ENCODE assay signal across 8 mouse cellular contexts in the genomic region with DNA sequence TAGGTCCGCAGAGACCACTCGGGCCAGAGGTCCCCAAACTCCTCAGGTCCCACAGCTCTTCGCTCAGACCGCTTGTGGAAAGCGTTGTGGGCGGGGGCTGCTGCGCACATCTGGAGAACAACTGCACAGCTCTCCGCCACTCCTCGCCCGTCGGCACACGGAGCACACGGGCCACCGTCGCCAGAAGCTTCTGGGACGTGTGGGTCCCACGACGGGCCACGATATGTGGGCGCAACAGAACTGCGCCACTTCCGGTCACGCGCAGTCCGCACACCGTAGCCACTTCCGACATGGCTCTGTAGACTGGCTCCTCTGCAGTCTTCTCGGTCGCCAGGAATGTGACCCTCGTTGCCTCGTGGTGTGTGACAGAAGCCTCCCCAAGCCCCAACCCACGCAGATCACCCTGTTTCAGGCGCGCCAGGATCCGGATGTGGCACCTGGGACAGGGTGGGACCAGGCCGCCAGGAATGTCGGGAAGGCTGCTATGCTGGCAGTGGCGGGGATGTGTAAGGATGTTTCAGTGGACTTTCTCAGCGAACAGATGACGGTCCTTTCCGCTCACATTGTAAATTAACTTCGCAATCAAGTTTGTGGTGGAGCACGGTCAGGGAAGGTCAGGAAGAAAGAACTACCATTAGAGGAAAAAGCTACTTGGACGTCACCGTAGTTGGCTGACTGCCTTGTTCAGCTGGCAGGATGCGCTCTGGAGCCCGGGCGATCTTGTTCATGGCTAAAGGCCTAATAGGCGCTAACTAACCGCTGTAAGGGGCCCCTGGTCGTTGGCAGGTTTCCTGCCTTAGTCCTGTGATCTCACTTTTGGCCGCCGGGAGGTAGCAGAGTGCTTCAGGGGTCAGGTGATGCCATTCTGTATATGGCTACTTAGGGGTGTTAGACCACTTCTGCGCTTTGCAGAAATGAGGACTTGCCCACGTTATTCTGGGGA. TPM values are rescaled to one million over a fixed set of nuclear protein-coding genes. Genes with fewer than 3 reads are reported as not detected.
DNase-seq lines count a peak whose midpoint lies in the region; ATAC-seq and TF ChIP-seq lines count a peak whose summit lies in the region.

No protein-coding gene starts in this region.

- peak overlapping the region; percentile 89 for H3K27ac ChIP-seq in forebrain, embryonic 13.5 days
- peak overlapping the region; percentile 96 for H3K27ac ChIP-seq in neural tube, embryonic 15.5 days (replicated peaks)

- intact Hi-C loops in heart, postnatal 10 days (cut with DNase I), result no loop called here

- peak overlapping the region; percentile 64 for H3K4me3 ChIP-seq in forebrain, embryonic 13.5 days
- peak overlapping the region; percentile 84 for H3K4me3 ChIP-seq in lung, adult 2 months (replicated peaks; ENCODE audit: extremely low read depth, low read depth, low read length)
- H3K4me3 ChIP-seq in neural tube, embryonic 15.5 days (replicated peaks), result peak overlapping the region; percentile 60

- peaks cover 24% of the 10 kb centered on the region for H3K36me3 ChIP-seq in forebrain, embryonic 13.5 days (ENCODE audit: poor library complexity, severe bottlenecking)
- H3K36me3 ChIP-seq in neural tube, embryonic 15.5 days, result peaks cover 22% of the 10 kb centered on the region

- H3K4me2 ChIP-seq in forebrain, embryonic 13.5 days, result peak overlapping the region; percentile 82
- H3K4me2 ChIP-seq in neural tube, embryonic 15.5 days, result peak overlapping the region; percentile 94

- TF ChIP-seq CTCF in lung, adult 2 months (IDR thresholded peaks at IDR 0.05; ENCODE audit: insufficient read depth, low read length), result peak; percentile 52

- no peaks in the 10 kb centered on the region for H3K27me3 ChIP-seq in forebrain, embryonic 13.5 days
- no peaks in the 10 kb centered on the region for H3K27me3 ChIP-seq in neural tube, embryonic 15.5 days (replicated peaks)

- TF ChIP-seq POLR2A in lung, adult 2 months (IDR thresholded peaks at IDR 0.05; ENCODE audit: borderline replicate concordance, extremely low read depth, low read depth, low read length), result peak; percentile 93

- peak; percentile 85 for DNase-seq in ES-CJ7 (ENCODE audit: low read depth, low spot score)
- peak; percentile 83 for DNase-seq in cerebellum, adult 11 months
- peak; percentile 90 to 93 for DNase-seq in heart, postnatal 10 days
- peak; percentile 83 to 91 for DNase-seq in layer of hippocampus, adult 18-20 months (ENCODE audit: low spot score in 2 of 2)
- DNase-seq in lung, adult 2 months, result peak; percentile 89
- peak; percentile 85 for DNase-seq in testis, postnatal 10 days (ENCODE audit: low spot score)

- peaks cover 54% of the 10 kb centered on the region for H3K4me1 ChIP-seq in forebrain, embryonic 13.5 days
- peaks cover 2% of the 10 kb centered on the region; the same call in 1 of the 2 replicates for H3K4me1 ChIP-seq in lung, adult 2 months (ENCODE audit: control insufficient read depth, insufficient read depth, low read length)
- peaks cover 49% of the 10 kb centered on the region for H3K4me1 ChIP-seq in neural tube, embryonic 15.5 days

- WGBS in forebrain, embryonic 13.5 days, result 1% methylated on average over 55 of the region's 55 CpGs
- under 1% methylated on average over 55 of the region's 55 CpGs for WGBS in lung, adult 2 months
- WGBS in neural tube, embryonic 15.5 days, result under 1% methylated on average over 55 of the region's 55 CpGs

- ATAC-seq in forebrain, embryonic 13.5 days, result peak; percentile 92
- peak; percentile 90 for ATAC-seq in neural tube, embryonic 15.5 days (ENCODE audit: low FRiP score)

- no peaks in the 10 kb centered on the region for H3K9me3 ChIP-seq in forebrain, embryonic 13.5 days (replicated peaks)
- H3K9me3 ChIP-seq in neural tube, embryonic 15.5 days (replicated peaks), result no peaks in the 10 kb centered on the region

- peak overlapping the region; percentile 76 for H3K9ac ChIP-seq in forebrain, embryonic 13.5 days
- peak overlapping the region; percentile 69 for H3K9ac ChIP-seq in neural tube, embryonic 15.5 days (replicated peaks)

RNA-seq across cellular contexts. Expression of a gene that starts 5.5 kb away (rescaled TPM):
- polyA plus RNA-seq in forebrain, embryonic 13.5 days (2015; fragmentation: Nextera tagmentation; extraction: Ambion mirVana), result 14.8 and 15.5 TPM in 2 replicates
- total RNA-seq in heart, postnatal 10 days (2021), result 10 to 100 TPM; 10.7 to 16.2 TPM
- total RNA-seq in layer of hippocampus, adult 18-20 months (2021), result 10 to 100 TPM; 30.3 to 38.7 TPM
- polyA plus RNA-seq in lung, adult 2 months (2012; rRNA removed), result 17.4 and 18.4 TPM in 2 replicates
- polyA plus RNA-seq in neural tube, embryonic 15.5 days (2015; fragmentation: Nextera tagmentation; extraction: Ambion mirVana), result 22.0 and 23.5 TPM in 2 replicates

RNA-seq across cellular contexts. Expression of a gene that starts 5.6 kb away (rescaled TPM):
- polyA plus RNA-seq in forebrain, embryonic 13.5 days (2015; fragmentation: Nextera tagmentation; extraction: Ambion mirVana), result 111 and 118 TPM in 2 replicates
- 100 to 1,000 TPM in 1 of 2 experiments, 10 to 100 TPM in 1; 94.4 to 121 TPM for total RNA-seq in heart, postnatal 10 days (2021)
- total RNA-seq in layer of hippocampus, adult 18-20 months (2021), result 100 to 1,000 TPM in 1 of 2 experiments, 10 to 100 TPM in 1; 97.3 to 116 TPM
- polyA plus RNA-seq in lung, adult 2 months (2012; rRNA removed), result 190 and 241 TPM in 2 replicates
- 104 and 116 TPM in 2 replicates for polyA plus RNA-seq in neural tube, embryonic 15.5 days (2015; fragmentation: Nextera tagmentation; extraction: Ambion mirVana)

RNA-seq across cellular contexts. Expression of a gene that starts 14.9 kb away (rescaled TPM):
- 15.4 and 18.3 TPM in 2 replicates for polyA plus RNA-seq in forebrain, embryonic 13.5 days (2015; fragmentation: Nextera tagmentation; extraction: Ambion mirVana)
- 10 to 100 TPM; 17.3 to 17.9 TPM for total RNA-seq in heart, postnatal 10 days (2021)
- total RNA-seq in layer of hippocampus, adult 18-20 months (2021), result 10 to 100 TPM; 20.5 to 20.7 TPM
- 48.4 and 65.1 TPM in 2 replicates for polyA plus RNA-seq in lung, adult 2 months (2012; rRNA removed)
- 24.7 and 27.6 TPM in 2 replicates for polyA plus RNA-seq in neural tube, embryonic 15.5 days (2015; fragmentation: Nextera tagmentation; extraction: Ambion mirVana)

Comparison
In these comparisons a context has a peak if more than half of its experiments do, and no peak if none do; other contexts are left out.
1. Peak in every context shown above with its lines: DNase-seq, ATAC-seq, H3K4me3 ChIP-seq and H3K27ac ChIP-seq.